Mouse (Mus musculus) myocyte (in vitro differentiated cells): ENCODE results near the gene Treml1.

ENCODE experiments used
- CEBPB ChIP-seq: IDR thresholded peaks from 2 replicates; pipeline ENCODE4 v1.6.1; 2011; ENCODE audit warnings: mild to moderate bottlenecking, moderate library complexity; ENCODE audit not compliant: poor library complexity, insufficient read depth, severe bottlenecking
- E2F4 ChIP-seq: IDR thresholded peaks from one replicate; pipeline ENCODE4 v1.6.1; 2011; ENCODE audit warnings: mild to moderate bottlenecking, control low read depth, moderate library complexity; ENCODE audit not compliant: insufficient read depth
- MAX ChIP-seq: IDR thresholded peaks from one replicate; pipeline ENCODE4 v1.6.1; 2011; ENCODE audit warnings: low read depth, mild to moderate bottlenecking, control low read depth
- MYOG ChIP-seq, 3 experiments: IDR thresholded peaks; one replicate each; pipeline ENCODE4 v1.6.1; 2011; ENCODE audit warnings: control low read depth in 2 of 3, low read depth in 2 of 3, mild to moderate bottlenecking in 2 of 3; ENCODE audit not compliant: insufficient read length in 2 of 3, control insufficient read depth in 1 of 3, insufficient read depth in 1 of 3
- POLR2A ChIP-seq: IDR thresholded peaks from one replicate; pipeline ENCODE4 v1.6.1; 2011; ENCODE audit warnings: low read depth, mild to moderate bottlenecking, control low read depth, moderate library complexity; ENCODE audit not compliant: insufficient read length
- POLR2AphosphoS2 ChIP-seq: IDR thresholded peaks from one replicate; pipeline ENCODE4 v1.6.1; 2011; ENCODE audit warnings: low read depth, control low read depth; ENCODE audit not compliant: insufficient read length
- TCF12 ChIP-seq: IDR thresholded peaks from one replicate; pipeline ENCODE4 v1.6.1; 2011; ENCODE audit warnings: mild to moderate bottlenecking, control low read depth; ENCODE audit not compliant: poor library complexity, insufficient read depth, severe bottlenecking
- USF1 ChIP-seq: IDR thresholded peaks from one replicate; pipeline ENCODE4 v1.6.1; 2011; ENCODE audit warnings: low read depth, mild to moderate bottlenecking, control low read depth, moderate library complexity

DNA sequence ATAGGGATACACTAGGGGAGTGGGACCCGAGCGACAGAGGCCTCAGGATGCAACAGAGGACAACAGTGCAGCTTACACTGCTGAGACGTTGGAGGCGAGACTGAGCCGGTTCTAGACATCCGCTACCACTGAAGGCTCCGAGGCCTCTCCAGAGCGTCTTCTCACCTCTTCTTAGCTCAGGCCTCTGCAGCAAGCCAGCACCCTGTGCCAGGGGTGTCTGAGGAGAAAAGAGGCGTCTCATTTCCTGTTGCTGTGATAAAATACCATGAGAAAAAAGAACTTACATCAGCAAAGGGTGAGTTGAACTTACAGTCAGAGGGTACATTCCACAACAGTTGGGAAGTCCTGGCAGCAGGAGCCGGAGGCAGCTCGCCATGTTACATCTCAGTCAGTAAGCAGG, 34.1 kb upstream of the Treml1 start:
- TF ChIP-seq POLR2A (no peak), CEBPB (no peak), E2F4 (no peak), MAX (no peak), MYOG (IDR thresholded peaks at IDR 0.05; ENCODE audit: control insufficient read depth in 1 of 3, insufficient read depth in 1 of 3, insufficient read length in 2 of 3, low read depth in 2 of 3) (no peak), TCF12 (no peak), POLR2AphosphoS2 (no peak), USF1 (no peak)
